Comparison of ENCODE assay signal across 7 mouse cellular contexts in the genomic region with DNA sequence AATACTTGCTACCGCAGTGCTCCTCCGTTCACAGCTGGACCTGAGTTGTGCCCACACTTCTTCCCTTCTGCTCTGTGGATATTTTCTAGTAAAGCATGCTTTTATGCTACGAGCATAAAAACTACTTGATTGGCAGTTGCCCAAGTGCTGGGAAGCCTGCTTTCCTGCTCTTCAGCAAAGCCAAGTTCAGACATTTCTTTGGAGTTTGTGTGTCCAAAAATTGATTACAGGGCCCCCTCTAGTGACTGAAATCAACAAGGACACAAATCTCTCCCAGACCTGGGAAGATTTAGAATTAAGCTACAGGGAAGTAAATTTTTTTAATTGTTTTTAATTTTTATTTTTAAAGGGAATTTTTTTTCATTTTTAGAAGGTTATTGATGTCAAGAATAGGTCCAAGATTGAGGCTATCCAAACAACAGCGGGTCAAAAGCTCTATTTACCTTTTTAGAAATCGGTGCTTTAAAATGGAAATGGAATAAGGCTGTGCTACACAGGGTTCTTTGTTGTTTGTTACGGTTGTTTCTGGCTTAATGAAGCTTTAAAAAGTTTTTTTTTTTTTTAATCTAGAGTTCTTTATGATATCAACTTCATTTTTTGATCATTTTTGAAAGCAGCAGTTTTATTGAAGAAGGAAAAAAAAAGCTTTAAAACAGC. TPM values are rescaled to one million over a fixed set of nuclear protein-coding genes. Genes with fewer than 3 reads are reported as not detected.
A peak's percentile ranks its signal among the peaks of the same experiment; 100 is the strongest.
DNase-seq lines count a peak whose midpoint lies in the region; ATAC-seq and TF ChIP-seq lines count a peak whose summit lies in the region.

No protein-coding gene starts in this region.

- 35% methylated on average over 6 of the region's 6 CpGs for WGBS in kidney, adult 2 months
- 61% methylated on average over 6 of the region's 6 CpGs for WGBS in liver, embryonic 16.5 days (ENCODE audit: insufficient replicate concordance)

- peaks cover 3% of the 10 kb centered on the region for H3K36me3 ChIP-seq in kidney, adult 2 months (ENCODE audit: control insufficient read depth, insufficient read depth, low read length)
- H3K36me3 ChIP-seq in liver, embryonic 16.5 days (ENCODE audit: control insufficient read depth, insufficient read depth), result peaks cover 15% of the 10 kb centered on the region

- DNase-seq in urinary bladder, postnatal 36 days (ENCODE audit: low spot score in 2 of 2), result peak; percentile 27 to 32
- DNase-seq in urinary bladder, adult 18-20 months (ENCODE audit: low spot score in 2 of 2), result no peak
- DNase-seq in c-Kit-positive CD71-positive TER-119-positive erythroid progenitor cells, embryonic 14.5 days (ENCODE audit: low spot score), result peak; percentile 40
- DNase-seq in gastrocnemius, postnatal 14 days, result peak; percentile 50
- peak; percentile 83 for DNase-seq in kidney, adult 2 months
- peak; percentile 64 for DNase-seq in retina, postnatal 1 day

- peaks cover 24% of the 10 kb centered on the region for H3K4me1 ChIP-seq in kidney, adult 2 months (ENCODE audit: control insufficient read depth, insufficient read depth, low read length)
- H3K4me1 ChIP-seq in liver, embryonic 16.5 days (ENCODE audit: control insufficient read depth, low read depth, low read length), result peaks cover 13% of the 10 kb centered on the region

- intact Hi-C loops in gastrocnemius, postnatal 14 days (cut with DNase I; ENCODE audit: low total_unique reads), result loop anchor here (10.0 kb wide), 2 partner anchors 126 to 1286 kb away; no protein-coding TSS in a partner anchor

- H3K9me3 ChIP-seq in liver, embryonic 16.5 days (replicated peaks; ENCODE audit: control insufficient read depth, low read length), result no peaks in the 10 kb centered on the region

- no peak for ATAC-seq in liver, embryonic 16.5 days (ENCODE audit: low read depth)

- H3K27ac ChIP-seq in kidney, adult 2 months (ENCODE audit: insufficient read depth, low read depth, low read length), result no peak overlapping the region
- H3K27ac ChIP-seq in liver, embryonic 16.5 days (ENCODE audit: low read length), result peak overlapping the region; percentile 21

- H3K4me2 ChIP-seq in liver, embryonic 16.5 days (ENCODE audit: low read depth, low read length), result no peak overlapping the region

- no peak overlapping the region for H3K9ac ChIP-seq in liver, embryonic 16.5 days (ENCODE audit: low read depth, low read length)

- H3K4me3 ChIP-seq in kidney, adult 2 months (ENCODE audit: insufficient read depth, low read depth, low read length), result no peak overlapping the region
- H3K4me3 ChIP-seq in liver, embryonic 16.5 days (ENCODE audit: low read depth, low read length), result no peak overlapping the region

- 0 out of 2 replicates have a peak, but pooled peaks have one; percentile 15 for TF ChIP-seq CTCF in kidney, adult 2 months (conservative IDR thresholded peaks at IDR 0.05; ENCODE audit: insufficient read depth, insufficient read length, low read depth, low read length)

- no peak for TF ChIP-seq POLR2A in kidney, adult 2 months (IDR thresholded peaks at IDR 0.05; ENCODE audit: low read depth, low read length)

- H3K27me3 ChIP-seq in kidney, adult 2 months (replicated peaks; ENCODE audit: control insufficient read depth, insufficient read depth, low read length), result no peaks in the 10 kb centered on the region
- H3K27me3 ChIP-seq in liver, embryonic 16.5 days (ENCODE audit: control insufficient read depth, insufficient read depth, low read depth, low read length), result no peaks in the 10 kb centered on the region

RNA-seq across cellular contexts. Expression of a gene that starts 29.3 kb away (rescaled TPM):
- 10 to 100 TPM; 32.4 to 37.7 TPM for total RNA-seq in gastrocnemius, postnatal 14 days (2021)
- polyA plus RNA-seq in kidney, adult 2 months (2012; rRNA removed), result 63.0 and 64.9 TPM in 2 replicates
- 52.2 and 52.8 TPM in 2 replicates for polyA plus RNA-seq in liver, embryonic 16.5 days (2015; fragmentation: Nextera tagmentation; extraction: Ambion mirVana)

Comparison
In these comparisons a context has a peak if more than half of its experiments do, and no peak if none do; other contexts are left out.
1. DNase-seq: peak in urinary bladder, postnatal 36 days (2 of 2), c-Kit-positive CD71-positive TER-119-positive erythroid progenitor cells, embryonic 14.5 days (single experiment), gastrocnemius, postnatal 14 days (single experiment), kidney, adult 2 months (single experiment) and retina, postnatal 1 day (single experiment); none in urinary bladder, adult 18-20 months (0 of 2).